ENCODE assay signal across 8 mouse cellular contexts in the genomic region with DNA sequence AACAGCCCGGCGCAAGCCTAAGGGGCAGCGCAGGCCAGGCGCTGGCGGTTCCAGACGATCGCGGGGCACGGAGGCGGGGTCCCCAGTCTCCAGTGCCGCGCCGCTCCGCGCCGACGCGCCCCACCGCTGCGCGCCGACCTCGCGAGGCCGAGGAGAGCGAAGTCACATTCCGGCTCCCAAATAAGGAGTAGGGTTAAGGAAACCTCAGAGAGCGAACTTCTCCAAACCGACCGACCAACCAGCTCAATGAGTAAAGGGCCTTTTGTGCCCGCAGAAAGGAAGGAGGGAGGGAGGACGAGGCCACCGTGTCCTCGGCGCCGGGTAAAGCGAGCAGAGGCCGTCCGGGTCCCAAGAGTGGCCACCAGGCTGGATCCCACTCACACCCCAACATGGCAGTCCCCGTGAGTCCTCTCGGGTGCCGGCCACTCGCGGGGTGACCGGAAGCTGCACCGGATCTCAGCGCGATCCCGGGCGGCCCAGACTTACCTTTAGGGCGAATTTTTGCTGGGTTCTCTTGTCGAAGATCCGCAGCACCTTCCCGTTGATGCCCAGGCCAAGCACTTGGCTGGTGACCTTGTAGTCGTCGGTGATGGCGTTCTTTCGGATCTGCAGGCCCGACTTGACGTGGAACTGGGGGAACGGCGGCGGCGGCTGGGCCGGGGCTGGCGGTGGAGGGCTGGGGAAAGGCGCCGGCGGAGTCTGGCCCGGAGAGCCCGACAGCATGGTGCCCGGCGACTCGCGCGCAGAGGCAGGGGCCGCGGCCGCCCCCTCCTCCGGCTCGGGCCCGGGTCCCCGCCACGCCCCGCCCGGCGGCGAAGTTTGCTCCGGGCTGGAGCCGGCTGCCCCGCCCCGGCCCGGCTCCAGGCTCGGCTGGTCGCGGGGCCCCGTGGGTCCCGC. TPM values are rescaled to one million over a fixed set of nuclear protein-coding genes. Genes with fewer than 3 reads are reported as not detected.
DNase-seq lines count a peak whose midpoint lies in the region; ATAC-seq lines count a peak whose summit lies in the region.

No protein-coding gene starts in this region.

- H3K9ac ChIP-seq in hindbrain, embryonic 16.5 days (ENCODE audit: low read depth, low read length): peak overlapping the region; percentile 88
- peak overlapping the region; percentile 85 for H3K9ac ChIP-seq in midbrain, embryonic 16.5 days (ENCODE audit: low read depth, low read length)
- H3K9ac ChIP-seq in stomach, embryonic 16.5 days (ENCODE audit: low read length): peak overlapping the region; percentile 97

- H3K36me3 ChIP-seq in hindbrain, embryonic 16.5 days (ENCODE audit: control insufficient read depth, insufficient read depth, low read length): no peaks in the 10 kb centered on the region
- H3K36me3 ChIP-seq in midbrain, embryonic 16.5 days (ENCODE audit: control insufficient read depth, insufficient read depth, low read length): no peaks in the 10 kb centered on the region
- H3K36me3 ChIP-seq in stomach, embryonic 16.5 days (ENCODE audit: control insufficient read depth, insufficient read depth, low read length): no peaks in the 10 kb centered on the region

- H3K4me1 ChIP-seq in hindbrain, embryonic 16.5 days (ENCODE audit: control insufficient read depth, insufficient read depth, low read depth, low read length): peaks cover 18% of the 10 kb centered on the region
- H3K4me1 ChIP-seq in midbrain, embryonic 16.5 days (ENCODE audit: control insufficient read depth, insufficient read depth, low read length): peaks cover 27% of the 10 kb centered on the region
- H3K4me1 ChIP-seq in stomach, embryonic 16.5 days (ENCODE audit: control insufficient read depth, insufficient read depth, low read length): peaks cover 41% of the 10 kb centered on the region

- H3K4me3 ChIP-seq in hindbrain, embryonic 16.5 days (ENCODE audit: low read length): peak overlapping the region; percentile 91
- H3K4me3 ChIP-seq in midbrain, embryonic 16.5 days (ENCODE audit: low read depth, low read length): peak overlapping the region; percentile 93
- peak overlapping the region; percentile 87 for H3K4me3 ChIP-seq in stomach, embryonic 16.5 days (replicated peaks; ENCODE audit: low read length)

- peak; percentile 40 for DNase-seq in ovary, postnatal 10 days (ENCODE audit: low spot score)
- no peak for DNase-seq in ovary, adult 18-20 months (ENCODE audit: low spot score)
- peak; percentile 52 for DNase-seq in cerebellum, adult 9-11 months
- DNase-seq in gastrocnemius, adult 8-10 months (ENCODE audit: low spot score in 2 of 2): peak; percentile 49 to 59
- peak; percentile 56 for DNase-seq in liver

- peak overlapping the region; percentile 80 for H3K27ac ChIP-seq in hindbrain, embryonic 16.5 days (ENCODE audit: low read depth, low read length)
- H3K27ac ChIP-seq in midbrain, embryonic 16.5 days (ENCODE audit: low read length): peak overlapping the region; percentile 75
- peak overlapping the region; percentile 92 for H3K27ac ChIP-seq in stomach, embryonic 16.5 days (ENCODE audit: low read length)

- peak overlapping the region; percentile 90 for H3K4me2 ChIP-seq in hindbrain, embryonic 16.5 days (ENCODE audit: low read length)
- peak overlapping the region; percentile 87 for H3K4me2 ChIP-seq in midbrain, embryonic 16.5 days (ENCODE audit: low read length)
- H3K4me2 ChIP-seq in stomach, embryonic 16.5 days (ENCODE audit: low read depth, low read length): peak overlapping the region; percentile 75

- WGBS in hindbrain, embryonic 16.5 days: under 1% methylated on average over 64 of the region's 98 CpGs
- under 1% methylated on average over 97 of the region's 98 CpGs for WGBS in midbrain, embryonic 16.5 days
- under 1% methylated on average over 83 of the region's 98 CpGs for WGBS in stomach, embryonic 16.5 days

- H3K9me3 ChIP-seq in hindbrain, embryonic 16.5 days (ENCODE audit: control insufficient read depth, low read length): no peaks in the 10 kb centered on the region
- no peaks in the 10 kb centered on the region for H3K9me3 ChIP-seq in midbrain, embryonic 16.5 days (replicated peaks; ENCODE audit: control insufficient read depth, low read length, poor library complexity, severe bottlenecking)
- no peaks in the 10 kb centered on the region for H3K9me3 ChIP-seq in stomach, embryonic 16.5 days (replicated peaks; ENCODE audit: control insufficient read depth, low read length)

- H3K27me3 ChIP-seq in hindbrain, embryonic 16.5 days (replicated peaks; ENCODE audit: control insufficient read depth, insufficient read depth, low read length): no peaks in the 10 kb centered on the region
- no peaks in the 10 kb centered on the region for H3K27me3 ChIP-seq in midbrain, embryonic 16.5 days (ENCODE audit: control insufficient read depth, insufficient read depth, low read depth, low read length)
- H3K27me3 ChIP-seq in stomach, embryonic 16.5 days (ENCODE audit: control insufficient read depth, insufficient read depth, low read length): no peaks in the 10 kb centered on the region

- peak; percentile 60 for ATAC-seq in hindbrain, embryonic 16.5 days
- peak; percentile 68 for ATAC-seq in midbrain, embryonic 16.5 days
- ATAC-seq in stomach, embryonic 16.5 days (ENCODE audit: insufficient read depth, low FRiP score): peak; percentile 63

RNA-seq across cellular contexts. Expression of a gene that starts 0.6 kb away (rescaled TPM):
- total RNA-seq in gastrocnemius, adult 8-10 months (2022): 100 to 1,000 TPM; 215 to 257 (median 231) TPM
- polyA plus RNA-seq in hindbrain, embryonic 16.5 days (2015; fragmentation: Nextera tagmentation; extraction: Ambion mirVana): 9.1 and 15.7 TPM in 2 replicates
- polyA plus RNA-seq in midbrain, embryonic 16.5 days (2015; fragmentation: Nextera tagmentation; extraction: Ambion mirVana): 12.6 and 14.9 TPM in 2 replicates
- 16.6 and 18.0 TPM in 2 replicates for polyA plus RNA-seq in stomach, embryonic 16.5 days (2015; fragmentation: Nextera tagmentation; extraction: Ambion mirVana)

RNA-seq across cellular contexts. Expression of a gene that starts 41.1 kb away (rescaled TPM):
- not detected for total RNA-seq in gastrocnemius, adult 8-10 months (2022)
- 12.2 and 14.5 TPM in 2 replicates for polyA plus RNA-seq in hindbrain, embryonic 16.5 days (2015; fragmentation: Nextera tagmentation; extraction: Ambion mirVana)
- polyA plus RNA-seq in midbrain, embryonic 16.5 days (2015; fragmentation: Nextera tagmentation; extraction: Ambion mirVana): 14.1 and 17.4 TPM in 2 replicates
- 2.9 and 3.4 TPM in 2 replicates for polyA plus RNA-seq in stomach, embryonic 16.5 days (2015; fragmentation: Nextera tagmentation; extraction: Ambion mirVana)

RNA-seq across cellular contexts. Expression of a gene that starts 55.9 kb away (rescaled TPM):
- 10 to 100 TPM; 27.9 to 30.4 (median 29.3) TPM for total RNA-seq in gastrocnemius, adult 8-10 months (2022)
- polyA plus RNA-seq in hindbrain, embryonic 16.5 days (2015; fragmentation: Nextera tagmentation; extraction: Ambion mirVana): 48.0 and 50.5 TPM in 2 replicates
- polyA plus RNA-seq in midbrain, embryonic 16.5 days (2015; fragmentation: Nextera tagmentation; extraction: Ambion mirVana): 46.8 and 51.1 TPM in 2 replicates
- polyA plus RNA-seq in stomach, embryonic 16.5 days (2015; fragmentation: Nextera tagmentation; extraction: Ambion mirVana): 62.1 and 64.0 TPM in 2 replicates
